Mouse (Mus musculus) kidney, embryonic 16.5 days (tissue): ENCODE measurements at regions not wholly inside any gene's neighbourhood (a gene's known extent, or its start where the extent isn't known, plus 50 kb on each side); places are given as distances from the start of the nearest gene placed in this dataset.

Experiments used
- ATAC-seq: fragments of 200-750 bp; cut with Nextera tagmentation; 2 replicates; pipeline ENCODE4 v1.8.0; 2017; ENCODE audit warnings: moderate TSS enrichment; ENCODE audit not compliant: low FRiP score, low TSS enrichment
- H3K27ac ChIP-seq: fragments of 300-500 bp; sonication (generic); 2 replicates; pipeline ENCODE4 v1.5.1; 2014; ENCODE audit warnings: low read length
- H3K27me3 ChIP-seq: fragments of 300-500 bp; sonication (generic); 2 replicates; pipeline ENCODE4 v1.6.1; 2014; ENCODE audit warnings: low read length, control low read depth, mixed read lengths; ENCODE audit not compliant: insufficient read depth
- H3K36me3 ChIP-seq: fragments of 300-500 bp; sonication (generic); 2 replicates; pipeline ENCODE4 v1.6.1; 2014; ENCODE audit warnings: low read length, control low read depth, mixed read lengths; ENCODE audit not compliant: insufficient read depth
- H3K4me1 ChIP-seq: fragments of 300-500 bp; sonication (generic); 2 replicates; pipeline ENCODE4 v1.6.1; 2014; ENCODE audit warnings: low read length, control low read depth, mixed read lengths; ENCODE audit not compliant: insufficient read depth
- H3K4me2 ChIP-seq: fragments of 300-500 bp; sonication (generic); replicated peaks from 2 replicates; pipeline ENCODE4 v1.6.1; 2014; ENCODE audit warnings: low read depth, low read length
- H3K4me3 ChIP-seq: fragments of 300-500 bp; sonication (generic); 2 replicates; pipeline ENCODE4 v1.5.1; 2014; ENCODE audit warnings: mild to moderate bottlenecking, low read length
- H3K9ac ChIP-seq: fragments of 300-500 bp; sonication (generic); replicated peaks from 2 replicates; pipeline ENCODE4 v1.6.1; 2014; ENCODE audit warnings: low read length
- H3K9me3 ChIP-seq: fragments of 300-500 bp; sonication (generic); 2 replicates; pipeline ENCODE4 v1.6.1; 2016; ENCODE audit warnings: low read length, control low read depth
- WGBS: fragments of 180-500 bp; shearing (Covaris S2); extraction: QIAGEN DNeasy Blood & Tissue Kit; methylation state at CpG from one replicate; pipeline ENCODE4 v1.1.7; 2014; 5-methylcytosine and 5-hydroxymethylcytosine counted together

GRCm38 (mm10) chr5:46431644-46432367 is 574.4 kb upstream of the Lcorl start:
- Histone ChIP-seq H3K9ac (no peak overlapping the region), H3K9me3 (no peaks in the 10 kb centered on the region), H3K4me2 (no peak overlapping the region), H3K36me3 (no peaks in the 10 kb centered on the region), H3K4me3 (no peak overlapping the region), H3K27me3 (no peaks in the 10 kb centered on the region), H3K27ac (peak overlapping the region; percentile 87), H3K4me1 (peaks cover 7% of the 10 kb centered on the region)
- peak; percentile 92 for ATAC-seq
- 34% methylated on average over 3 of the region's 3 CpGs for WGBS

GRCm38 (mm10) chr5:46422738-46423137 is 565.3 kb upstream of the Lcorl start:
- H3K4me1 ChIP-seq, result no peaks in the 10 kb centered on the region
- H3K4me3 ChIP-seq, result no peak overlapping the region
- H3K27me3 ChIP-seq, result no peaks in the 10 kb centered on the region
- no peaks in the 10 kb centered on the region for H3K9me3 ChIP-seq
- H3K36me3 ChIP-seq, result no peaks in the 10 kb centered on the region
- no peak overlapping the region for H3K4me2 ChIP-seq
- no peak for ATAC-seq
- WGBS, result 82% methylated on average over 3 of the region's 3 CpGs
- H3K27ac ChIP-seq, result no peak overlapping the region
- no peak overlapping the region for H3K9ac ChIP-seq

GRCm38 (mm10) chr5:46406969-46407368 is 549.6 kb upstream of the Lcorl start:
- no peak overlapping the region for H3K4me2 ChIP-seq
- H3K9ac ChIP-seq, result no peak overlapping the region
- no peaks in the 10 kb centered on the region for H3K9me3 ChIP-seq
- no peak overlapping the region for H3K4me3 ChIP-seq
- no peak for ATAC-seq
- H3K4me1 ChIP-seq, result no peaks in the 10 kb centered on the region
- H3K27ac ChIP-seq, result no peak overlapping the region
- H3K36me3 ChIP-seq, result no peaks in the 10 kb centered on the region
- no peaks in the 10 kb centered on the region for H3K27me3 ChIP-seq
- WGBS, result 87% methylated on average over 2 of the region's 2 CpGs

GRCm38 (mm10) chr5:46406404-46406803 is 549.0 kb upstream of the Lcorl start:
- no peak for ATAC-seq
- 28% methylated on average over 3 of the region's 3 CpGs for WGBS

GRCm38 (mm10) chr5:46386591-46386990 is 529.2 kb upstream of the Lcorl start:
- peaks cover under 1% of the 10 kb centered on the region; the same call in 1 of the 2 replicates for H3K9me3 ChIP-seq
- H3K27ac ChIP-seq, result no peak overlapping the region
- ATAC-seq, result no peak
- no peaks in the 10 kb centered on the region for H3K4me1 ChIP-seq
- 61% methylated on average over 2 of the region's 2 CpGs for WGBS
- H3K36me3 ChIP-seq, result no peaks in the 10 kb centered on the region
- no peak overlapping the region for H3K4me3 ChIP-seq
- no peak overlapping the region for H3K4me2 ChIP-seq
- H3K27me3 ChIP-seq, result no peaks in the 10 kb centered on the region
- no peak overlapping the region for H3K9ac ChIP-seq

More at GRCm38 (mm10) chr5:46406404-46406803, 549.0 kb upstream of the Lcorl start:
- Histone ChIP-seq H3K27me3 (no peaks in the 10 kb centered on the region), H3K4me2 (no peak overlapping the region), H3K4me1 (no peaks in the 10 kb centered on the region), H3K9ac (no peak overlapping the region), H3K4me3 (no peak overlapping the region), H3K27ac (no peak overlapping the region), H3K36me3 (no peaks in the 10 kb centered on the region), H3K9me3 (no peaks in the 10 kb centered on the region)

- Histone ChIP-seq H3K4me1 (no peaks in the 10 kb centered on the region), H3K4me2 (no peak overlapping the region), H3K9me3 (no peaks in the 10 kb centered on the region), H3K4me3 (no peak overlapping the region), H3K27ac (no peak overlapping the region), H3K9ac (no peak overlapping the region), H3K36me3 (no peaks in the 10 kb centered on the region), H3K27me3 (no peaks in the 10 kb centered on the region)
- ATAC-seq, result no peak
- WGBS, result 67% methylated on average over 1 of the region's 1 CpGs
These were observed 509.9 kb upstream of the Lcorl start for GRCm38 (mm10) chr5:46367328-46367727.

- Histone ChIP-seq H3K27ac (no peak overlapping the region), H3K36me3 (no peaks in the 10 kb centered on the region), H3K9ac (no peak overlapping the region), H3K4me2 (no peak overlapping the region), H3K4me3 (no peak overlapping the region), H3K4me1 (no peaks in the 10 kb centered on the region), H3K9me3 (no peaks in the 10 kb centered on the region), H3K27me3 (no peaks in the 10 kb centered on the region)
- 92% methylated on average over 2 of the region's 2 CpGs for WGBS
- no peak for ATAC-seq
These were observed 506.2 kb upstream of the Lcorl start for GRCm38 (mm10) chr5:46363661-46364060.

GRCm38 (mm10) chr5:46361637-46362036 is 504.2 kb upstream of the Lcorl start:
- 58% methylated on average over 1 of the region's 1 CpGs for WGBS
- Histone ChIP-seq H3K4me3 (no peak overlapping the region), H3K9ac (no peak overlapping the region), H3K27ac (no peak overlapping the region), H3K9me3 (no peaks in the 10 kb centered on the region), H3K27me3 (no peaks in the 10 kb centered on the region), H3K4me1 (no peaks in the 10 kb centered on the region), H3K36me3 (no peaks in the 10 kb centered on the region), H3K4me2 (no peak overlapping the region)
- no peak for ATAC-seq

- WGBS, result 62% methylated on average over 5 of the region's 5 CpGs
- no peaks in the 10 kb centered on the region for H3K36me3 ChIP-seq
- ATAC-seq, result peak; percentile 63; the same call in 1 of the 2 replicates
- H3K4me2 ChIP-seq, result no peak overlapping the region
- no peaks in the 10 kb centered on the region for H3K9me3 ChIP-seq
- no peak overlapping the region for H3K27ac ChIP-seq
- H3K27me3 ChIP-seq, result no peaks in the 10 kb centered on the region
- no peak overlapping the region for H3K4me3 ChIP-seq
- H3K9ac ChIP-seq, result no peak overlapping the region
- no peaks in the 10 kb centered on the region for H3K4me1 ChIP-seq
These were observed 491.0 kb upstream of the Lcorl start for GRCm38 (mm10) chr5:46348448-46348847.

GRCm38 (mm10) chr5:46347368-46348083 is 490.1 kb upstream of the Lcorl start:
- no peak overlapping the region for H3K9ac ChIP-seq
- H3K36me3 ChIP-seq, result no peaks in the 10 kb centered on the region
- ATAC-seq, result peak; percentile 71; the same call in 1 of the 2 replicates
- WGBS, result 17% methylated on average over 16 of the region's 16 CpGs
- peak overlapping the region; percentile 36 for H3K4me2 ChIP-seq
- no peak overlapping the region for H3K27ac ChIP-seq
- no peaks in the 10 kb centered on the region for H3K9me3 ChIP-seq
- no peaks in the 10 kb centered on the region for H3K4me1 ChIP-seq
- H3K4me3 ChIP-seq, result no peak overlapping the region
- no peaks in the 10 kb centered on the region for H3K27me3 ChIP-seq
